Mouse (Mus musculus): ENCODE results near the gene Cabp2. TPM values are rescaled to one million over a fixed set of nuclear protein-coding genes. Genes with fewer than 3 reads are reported as not detected.

The Cabp2 gene
- polyA plus RNA-seq, 1 experiment from 2014 or later: not detected

DNA sequence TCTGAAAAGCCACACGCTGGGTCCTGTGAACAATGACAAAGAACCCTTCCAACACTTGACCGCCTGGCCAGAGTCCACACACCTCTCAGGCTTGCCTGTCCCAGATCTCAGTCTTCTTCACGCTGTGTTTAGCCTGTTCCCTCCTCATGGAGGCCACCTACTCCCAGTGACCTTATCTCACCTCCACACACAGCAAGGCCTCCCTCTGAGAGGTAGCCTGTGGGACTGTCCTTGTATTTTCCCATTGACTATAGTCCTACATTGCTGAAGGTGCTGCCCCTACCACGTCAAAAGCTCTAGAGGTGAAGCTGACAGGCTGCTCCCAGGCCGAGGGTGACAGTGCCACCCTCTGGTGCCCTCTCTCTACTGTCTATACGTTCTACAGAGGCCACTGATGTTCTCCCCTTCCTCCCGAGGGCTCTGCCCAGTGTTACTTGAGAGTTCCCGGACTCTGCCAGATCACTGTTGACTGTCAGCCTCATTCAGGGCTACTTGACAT, 818 bp upstream of the Cabp2 start:
- DNase-seq (ENCODE audit: low spot score) (no peak), ATAC-seq (ENCODE audit: low read depth) (no peak)
- Histone ChIP-seq H3K27ac (replicated peaks; ENCODE audit: low read depth, low read length) (no peak overlapping the region), H3K4me2 (ENCODE audit: low read depth, low read length) (no peak overlapping the region), H3K9ac (ENCODE audit: low read depth, low read length) (no peak overlapping the region), H3K36me3 (ENCODE audit: control insufficient read depth, insufficient read depth, low read length) (no peaks in the 10 kb centered on the region), H3K4me3 (ENCODE audit: low read depth, low read length) (no peak overlapping the region), H3K4me1 (ENCODE audit: control insufficient read depth, insufficient read depth, low read length) (no peaks in the 10 kb centered on the region), H3K27me3 (replicated peaks; ENCODE audit: control insufficient read depth, insufficient read depth, low read length) (no peaks in the 10 kb centered on the region), H3K9me3 (ENCODE audit: control insufficient read depth, low read length) (no peaks in the 10 kb centered on the region)
- 57% methylated on average over 8 of the region's 8 CpGs for WGBS

DNA sequence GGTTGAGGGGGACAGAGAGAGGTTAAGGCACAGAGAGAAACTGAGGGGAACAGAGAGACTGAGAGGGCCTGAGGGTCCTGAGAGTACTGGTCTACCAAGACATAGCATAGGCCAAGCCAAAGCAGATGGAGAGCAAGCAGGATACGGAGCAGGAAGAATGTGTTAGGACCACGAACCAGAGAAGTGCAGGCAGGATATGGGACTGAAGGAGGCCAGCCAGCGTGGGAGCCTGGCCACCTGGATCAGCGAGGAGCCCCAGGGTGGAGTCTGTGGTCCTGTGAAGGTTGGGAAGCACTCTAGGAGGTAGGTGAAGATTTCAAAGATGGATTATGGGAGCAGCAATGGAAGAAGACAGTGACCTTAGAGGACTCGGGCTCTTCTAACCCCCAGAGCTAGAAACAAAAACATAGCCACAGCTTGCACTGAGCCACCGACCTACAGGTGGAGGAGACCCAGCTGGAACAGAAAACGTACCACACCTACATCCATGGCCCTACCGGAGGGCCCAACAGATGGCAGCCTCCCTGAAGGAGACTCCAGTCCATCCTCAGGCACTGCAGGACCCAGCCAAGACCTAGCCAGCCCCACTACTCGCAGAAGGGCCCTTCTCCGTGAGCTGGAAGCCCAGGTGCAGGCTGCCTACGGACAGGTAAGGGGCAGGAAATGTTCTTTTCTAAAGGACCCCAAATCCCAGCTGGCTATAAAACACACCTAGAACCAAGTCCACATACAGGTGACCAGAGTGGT, 1.0 kb downstream of the Cabp2 start:
- DNase-seq (ENCODE audit: low spot score) (no peak), ATAC-seq (ENCODE audit: low read depth) (no peak)
- Histone ChIP-seq H3K9ac (ENCODE audit: low read depth, low read length) (no peak overlapping the region; the same call in 1 of the 2 replicates), H3K4me3 (ENCODE audit: low read depth, low read length) (no peak overlapping the region), H3K27me3 (replicated peaks; ENCODE audit: control insufficient read depth, insufficient read depth, low read length) (no peaks in the 10 kb centered on the region), H3K4me1 (ENCODE audit: control insufficient read depth, insufficient read depth, low read length) (no peaks in the 10 kb centered on the region), H3K9me3 (ENCODE audit: control insufficient read depth, low read length) (no peaks in the 10 kb centered on the region), H3K36me3 (ENCODE audit: control insufficient read depth, insufficient read depth, low read length) (no peaks in the 10 kb centered on the region), H3K27ac (replicated peaks; ENCODE audit: low read depth, low read length) (no peak overlapping the region), H3K4me2 (ENCODE audit: low read depth, low read length) (no peak overlapping the region)
- WGBS: 76% methylated on average over 10 of the region's 11 CpGs

DNA sequence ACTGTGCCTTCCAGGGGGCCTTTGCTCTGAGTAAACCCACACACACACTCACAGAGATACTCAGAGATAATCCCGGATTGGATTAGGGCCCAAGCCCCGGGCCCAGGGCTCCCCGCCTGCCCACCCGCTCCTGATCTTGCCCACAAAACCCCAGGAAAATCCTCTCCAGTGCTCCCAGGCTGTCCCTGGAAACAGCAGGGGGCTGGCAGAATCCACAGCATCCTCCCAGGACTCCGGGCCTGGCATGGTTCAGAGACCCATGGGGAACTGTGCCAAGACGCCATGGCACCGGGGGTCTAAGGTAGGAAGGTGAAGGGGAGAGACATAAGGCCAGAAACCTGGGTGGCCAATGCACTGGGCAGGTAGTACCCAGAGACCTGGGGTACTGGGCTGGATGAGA, 1.9 kb downstream of the Cabp2 start:
- Histone ChIP-seq H3K27ac (replicated peaks; ENCODE audit: low read depth, low read length) (no peak overlapping the region), H3K4me1 (ENCODE audit: control insufficient read depth, insufficient read depth, low read length) (no peaks in the 10 kb centered on the region), H3K27me3 (replicated peaks; ENCODE audit: control insufficient read depth, insufficient read depth, low read length) (no peaks in the 10 kb centered on the region), H3K36me3 (ENCODE audit: control insufficient read depth, insufficient read depth, low read length) (no peaks in the 10 kb centered on the region), H3K4me3 (ENCODE audit: low read depth, low read length) (no peak overlapping the region), H3K4me2 (ENCODE audit: low read depth, low read length) (no peak overlapping the region), H3K9ac (ENCODE audit: low read depth, low read length) (0 out of 2 replicates have a peak overlapping the region, but pooled peaks have one; percentile 11), H3K9me3 (ENCODE audit: control insufficient read depth, low read length) (no peaks in the 10 kb centered on the region)
- ATAC-seq (ENCODE audit: low read depth) (no peak), DNase-seq (ENCODE audit: low spot score) (no peak)
- WGBS: 84% methylated on average over 7 of the region's 7 CpGs

DNA sequence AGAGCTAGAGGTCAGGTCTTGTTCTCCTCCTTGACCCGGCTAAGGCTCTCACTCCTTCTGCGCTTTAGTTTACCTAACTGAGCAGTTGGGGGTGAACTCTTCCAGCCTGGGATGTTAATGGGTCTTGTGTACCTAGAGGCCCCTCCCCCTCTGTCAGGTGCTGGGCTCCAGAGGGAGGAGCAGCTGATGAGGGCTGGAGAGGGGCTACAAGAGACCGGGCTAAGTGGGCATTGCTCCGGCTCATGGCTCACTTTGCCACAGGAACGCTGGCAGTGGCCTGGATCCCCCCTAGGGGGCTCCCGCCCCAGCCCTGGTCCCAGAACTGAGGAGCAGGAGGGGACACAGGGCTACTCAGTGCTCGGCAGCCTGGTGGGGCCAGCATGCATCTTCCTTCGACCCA, 2.4 kb downstream of the Cabp2 start:
- H3K9me3 ChIP-seq (ENCODE audit: control insufficient read depth, low read length): no peaks in the 10 kb centered on the region
- ATAC-seq (ENCODE audit: low read depth): no peak
- WGBS: 32% methylated on average over 7 of the region's 8 CpGs
- H3K4me1 ChIP-seq (ENCODE audit: control insufficient read depth, insufficient read depth, low read length): no peaks in the 10 kb centered on the region
- H3K27me3 ChIP-seq (replicated peaks; ENCODE audit: control insufficient read depth, insufficient read depth, low read length): no peaks in the 10 kb centered on the region
- no peak overlapping the region for H3K4me3 ChIP-seq (ENCODE audit: low read depth, low read length)
- H3K4me2 ChIP-seq (ENCODE audit: low read depth, low read length): no peak overlapping the region
- DNase-seq (ENCODE audit: low spot score): no peak
- no peaks in the 10 kb centered on the region for H3K36me3 ChIP-seq (ENCODE audit: control insufficient read depth, insufficient read depth, low read length)
- H3K9ac ChIP-seq (ENCODE audit: low read depth, low read length): no peak overlapping the region
- H3K27ac ChIP-seq (replicated peaks; ENCODE audit: low read depth, low read length): no peak overlapping the region

DNA sequence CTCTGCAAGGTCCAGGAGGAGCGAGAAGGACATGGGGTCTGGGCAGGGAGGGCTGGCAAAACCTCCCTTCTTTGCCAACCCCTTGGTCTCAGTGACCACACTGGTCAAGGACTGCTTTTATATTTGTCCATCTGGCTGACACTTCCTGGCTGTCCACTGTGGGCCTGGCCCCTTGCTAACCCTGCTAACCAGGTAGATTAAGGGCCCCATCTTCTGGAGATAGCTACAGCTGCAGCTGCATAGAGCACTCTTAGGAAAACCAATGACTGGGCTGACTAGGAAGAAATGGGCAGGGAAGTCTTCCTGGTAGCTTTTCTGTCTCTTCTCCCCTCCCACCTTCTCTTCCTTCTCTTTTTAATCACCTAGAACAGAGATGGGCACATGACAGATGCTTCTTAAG, 3.6 kb downstream of the Cabp2 start:
- Histone ChIP-seq H3K36me3 (ENCODE audit: control insufficient read depth, insufficient read depth, low read length) (no peaks in the 10 kb centered on the region), H3K4me2 (ENCODE audit: low read depth, low read length) (no peak overlapping the region), H3K4me1 (ENCODE audit: control insufficient read depth, insufficient read depth, low read length) (no peaks in the 10 kb centered on the region), H3K9me3 (ENCODE audit: control insufficient read depth, low read length) (no peaks in the 10 kb centered on the region), H3K9ac (ENCODE audit: low read depth, low read length) (no peak overlapping the region), H3K4me3 (ENCODE audit: low read depth, low read length) (no peak overlapping the region), H3K27me3 (replicated peaks; ENCODE audit: control insufficient read depth, insufficient read depth, low read length) (no peaks in the 10 kb centered on the region), H3K27ac (replicated peaks; ENCODE audit: low read depth, low read length) (no peak overlapping the region)
- ATAC-seq (ENCODE audit: low read depth) (no peak), DNase-seq (ENCODE audit: low spot score) (no peak)
- 100% methylated on average over 1 of the region's 1 CpGs for WGBS

DNA sequence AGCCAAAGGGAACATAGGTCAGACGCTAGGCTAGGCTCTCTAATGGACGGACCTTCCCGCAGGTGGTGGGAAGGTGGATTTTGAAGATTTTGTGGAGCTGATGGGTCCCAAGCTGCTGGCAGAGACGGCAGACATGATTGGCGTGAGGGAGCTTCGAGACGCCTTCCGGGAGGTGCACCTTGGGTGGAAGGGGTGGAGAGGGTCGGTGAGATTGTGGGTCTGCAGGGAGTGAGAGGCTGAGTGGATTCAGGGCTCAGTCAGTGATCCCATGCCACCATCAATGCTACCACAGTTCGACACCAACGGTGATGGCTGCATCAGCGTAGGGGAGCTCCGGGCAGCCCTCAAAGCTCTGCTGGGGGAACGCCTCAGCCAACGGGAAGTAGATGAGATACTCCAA, 4.8 kb downstream of the Cabp2 start:
- WGBS: 84% methylated on average over 15 of the region's 15 CpGs
- Histone ChIP-seq H3K27ac (replicated peaks; ENCODE audit: low read depth, low read length) (no peak overlapping the region), H3K9ac (ENCODE audit: low read depth, low read length) (no peak overlapping the region), H3K4me2 (ENCODE audit: low read depth, low read length) (no peak overlapping the region), H3K4me3 (ENCODE audit: low read depth, low read length) (no peak overlapping the region), H3K27me3 (replicated peaks; ENCODE audit: control insufficient read depth, insufficient read depth, low read length) (no peaks in the 10 kb centered on the region), H3K9me3 (ENCODE audit: control insufficient read depth, low read length) (no peaks in the 10 kb centered on the region), H3K36me3 (ENCODE audit: control insufficient read depth, insufficient read depth, low read length) (no peaks in the 10 kb centered on the region), H3K4me1 (ENCODE audit: control insufficient read depth, insufficient read depth, low read length) (no peaks in the 10 kb centered on the region)
- no peak for DNase-seq (ENCODE audit: low spot score)
- ATAC-seq (ENCODE audit: low read depth): no peak

DNA sequence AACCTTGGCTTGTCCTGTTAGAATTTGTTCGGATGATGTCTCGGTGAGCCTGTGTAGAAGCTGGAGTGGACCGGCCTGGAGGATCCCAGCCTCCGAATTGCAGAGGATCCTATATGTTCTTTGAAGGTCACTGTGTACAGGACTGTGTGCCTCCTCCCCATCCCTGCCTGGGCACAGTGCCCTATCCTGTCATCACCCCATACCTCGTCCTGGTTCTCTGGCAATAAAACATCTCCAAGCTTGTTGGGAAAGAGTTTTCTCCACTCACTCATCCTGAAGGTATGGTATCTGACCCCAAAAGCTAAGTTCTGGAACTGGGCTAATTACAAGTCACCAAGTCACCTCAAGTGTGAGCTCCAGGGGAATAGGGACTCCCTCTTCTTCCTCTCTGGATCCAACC, 5.7 kb downstream of the Cabp2 start:
- no peaks in the 10 kb centered on the region for H3K4me1 ChIP-seq (ENCODE audit: control insufficient read depth, insufficient read depth, low read length)
- H3K27me3 ChIP-seq (replicated peaks; ENCODE audit: control insufficient read depth, insufficient read depth, low read length): no peaks in the 10 kb centered on the region
- H3K36me3 ChIP-seq (ENCODE audit: control insufficient read depth, insufficient read depth, low read length): no peaks in the 10 kb centered on the region
- no peak overlapping the region for H3K4me3 ChIP-seq (ENCODE audit: low read depth, low read length)
- 93% methylated on average over 5 of the region's 5 CpGs for WGBS
- no peak overlapping the region for H3K4me2 ChIP-seq (ENCODE audit: low read depth, low read length)
- DNase-seq (ENCODE audit: low spot score) (no peak), ATAC-seq (ENCODE audit: low read depth) (no peak)
- no peak overlapping the region for H3K27ac ChIP-seq (replicated peaks; ENCODE audit: low read depth, low read length)
- no peaks in the 10 kb centered on the region for H3K9me3 ChIP-seq (ENCODE audit: control insufficient read depth, low read length)
- no peak overlapping the region for H3K9ac ChIP-seq (ENCODE audit: low read depth, low read length)

DNA sequence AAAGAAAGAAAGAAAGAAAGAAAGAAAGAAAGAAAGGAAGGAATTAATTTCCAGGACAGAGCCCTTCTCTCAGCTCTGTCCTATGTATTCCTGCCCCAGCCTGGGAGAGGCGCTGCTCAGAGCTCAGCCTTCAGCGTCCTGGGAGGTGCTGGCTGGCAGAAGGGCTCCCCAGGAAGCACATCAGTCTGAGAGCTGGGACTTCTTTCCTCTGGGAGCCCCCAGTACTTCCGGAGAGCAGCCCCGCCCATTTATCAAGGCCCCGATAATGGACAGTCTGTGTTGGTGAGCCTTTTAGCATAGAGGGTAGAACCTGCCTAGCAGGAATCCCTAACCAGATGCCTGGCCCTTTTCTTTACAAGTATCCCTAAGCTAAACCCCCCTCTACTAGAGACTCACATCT, 6.8 kb downstream of the Cabp2 start:
- Histone ChIP-seq H3K9me3 (ENCODE audit: control insufficient read depth, low read length) (no peaks in the 10 kb centered on the region), H3K4me1 (ENCODE audit: control insufficient read depth, insufficient read depth, low read length) (no peaks in the 10 kb centered on the region), H3K27me3 (replicated peaks; ENCODE audit: control insufficient read depth, insufficient read depth, low read length) (no peaks in the 10 kb centered on the region), H3K9ac (ENCODE audit: low read depth, low read length) (no peak overlapping the region), H3K27ac (replicated peaks; ENCODE audit: low read depth, low read length) (no peak overlapping the region), H3K4me2 (ENCODE audit: low read depth, low read length) (no peak overlapping the region), H3K36me3 (ENCODE audit: control insufficient read depth, insufficient read depth, low read length) (no peaks in the 10 kb centered on the region), H3K4me3 (ENCODE audit: low read depth, low read length) (no peak overlapping the region)
- 45% methylated on average over 5 of the region's 5 CpGs for WGBS
- DNase-seq (ENCODE audit: low spot score) (no peak), ATAC-seq (ENCODE audit: low read depth) (no peak)

DNA sequence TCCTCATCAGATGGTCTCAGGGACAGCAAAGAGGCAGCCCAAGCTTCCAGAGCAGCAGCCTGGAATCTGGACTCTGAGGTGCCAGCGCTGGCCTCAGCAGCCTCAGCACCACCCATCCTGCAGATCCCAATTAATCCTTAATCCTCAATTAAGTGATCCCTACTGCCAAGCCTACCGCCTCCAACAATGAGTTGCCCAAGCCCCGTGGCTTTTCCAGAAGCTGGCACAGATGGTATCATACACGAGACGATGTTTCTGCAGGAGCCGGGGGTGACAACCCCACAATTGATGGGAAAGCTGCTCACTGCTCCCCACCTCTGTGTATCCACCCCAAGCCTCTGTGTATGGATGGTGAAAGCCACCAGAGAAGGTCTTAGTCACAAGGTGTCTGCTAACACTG, 7.8 kb downstream of the Cabp2 start:
- ATAC-seq (ENCODE audit: low read depth) (no peak), DNase-seq (ENCODE audit: low spot score) (no peak)
- Histone ChIP-seq H3K4me3 (ENCODE audit: low read depth, low read length) (no peak overlapping the region), H3K36me3 (ENCODE audit: control insufficient read depth, insufficient read depth, low read length) (no peaks in the 10 kb centered on the region), H3K27me3 (replicated peaks; ENCODE audit: control insufficient read depth, insufficient read depth, low read length) (no peaks in the 10 kb centered on the region), H3K4me1 (ENCODE audit: control insufficient read depth, insufficient read depth, low read length) (no peaks in the 10 kb centered on the region), H3K9ac (ENCODE audit: low read depth, low read length) (no peak overlapping the region), H3K27ac (replicated peaks; ENCODE audit: low read depth, low read length) (no peak overlapping the region), H3K4me2 (ENCODE audit: low read depth, low read length) (no peak overlapping the region), H3K9me3 (ENCODE audit: control insufficient read depth, low read length) (no peaks in the 10 kb centered on the region)
- WGBS: 69% methylated on average over 6 of the region's 6 CpGs
